Mouse (Mus musculus): ENCODE results near the gene 1600014C23Rik.

Gene 1600014C23Rik

DNA sequence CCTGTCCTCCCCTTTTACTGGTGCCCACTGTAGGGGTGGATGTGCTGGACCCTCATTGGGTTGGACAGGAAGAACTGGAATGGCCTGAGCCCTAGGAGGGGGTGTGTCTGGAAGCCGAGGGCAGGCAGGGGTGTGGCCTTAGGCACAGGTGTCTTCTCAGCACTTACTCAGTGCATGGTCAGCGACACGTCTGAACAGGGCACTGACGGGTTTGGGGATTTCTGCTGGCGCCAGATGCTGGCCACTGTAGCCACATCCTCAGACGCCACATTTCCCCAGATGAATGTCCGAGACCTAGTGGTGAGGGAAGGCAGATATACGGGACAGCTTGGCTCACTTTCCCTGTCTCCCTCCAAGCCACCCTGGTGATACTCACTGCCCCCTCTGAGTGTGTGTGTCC is 18.4 kb upstream of the 1600014C23Rik start:
- no peak for DNase-seq (ENCODE audit: low spot score)

DNA sequence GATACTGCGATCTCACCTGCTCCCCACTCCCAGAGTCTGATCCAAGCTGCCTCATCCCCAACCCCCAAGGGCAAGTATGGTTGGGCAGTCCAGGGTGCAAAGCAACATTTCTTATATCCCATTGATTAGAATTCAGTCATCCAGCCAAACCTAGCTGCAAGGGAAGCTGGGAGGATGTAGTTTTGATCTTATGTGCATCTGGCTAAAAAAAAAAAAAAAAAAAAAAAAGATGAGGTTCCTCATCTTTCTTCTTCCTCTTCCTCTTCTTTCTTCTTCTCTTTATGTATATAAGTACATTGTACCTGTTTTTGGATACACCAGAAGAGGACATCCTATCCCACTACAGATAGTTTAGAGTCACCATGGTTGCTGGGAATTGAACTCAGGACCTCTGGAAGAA is 17.7 kb upstream of the 1600014C23Rik start:
- no peak for DNase-seq (ENCODE audit: low spot score)

DNA sequence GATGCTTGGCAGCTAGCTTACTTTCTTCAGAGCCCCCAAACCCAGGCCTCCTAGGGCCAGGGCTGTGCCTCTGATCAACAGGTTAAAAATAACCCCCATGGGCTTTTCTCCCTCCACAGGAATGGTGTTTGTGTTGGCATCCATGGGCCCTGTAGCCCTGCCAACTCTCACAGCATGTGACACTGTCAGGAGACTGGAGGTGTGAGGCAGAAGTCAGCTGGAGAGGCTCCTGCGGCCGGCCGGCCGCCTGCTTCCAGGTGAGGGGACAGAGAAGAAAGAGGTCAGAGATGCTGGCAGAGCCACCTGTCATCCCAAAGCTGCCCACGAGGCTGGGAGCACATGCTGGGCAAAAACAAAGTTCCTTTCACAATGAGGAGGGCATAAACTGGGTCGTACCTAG is 15.5 kb upstream of the 1600014C23Rik start:
- DNase-seq (ENCODE audit: low spot score): no peak

DNA sequence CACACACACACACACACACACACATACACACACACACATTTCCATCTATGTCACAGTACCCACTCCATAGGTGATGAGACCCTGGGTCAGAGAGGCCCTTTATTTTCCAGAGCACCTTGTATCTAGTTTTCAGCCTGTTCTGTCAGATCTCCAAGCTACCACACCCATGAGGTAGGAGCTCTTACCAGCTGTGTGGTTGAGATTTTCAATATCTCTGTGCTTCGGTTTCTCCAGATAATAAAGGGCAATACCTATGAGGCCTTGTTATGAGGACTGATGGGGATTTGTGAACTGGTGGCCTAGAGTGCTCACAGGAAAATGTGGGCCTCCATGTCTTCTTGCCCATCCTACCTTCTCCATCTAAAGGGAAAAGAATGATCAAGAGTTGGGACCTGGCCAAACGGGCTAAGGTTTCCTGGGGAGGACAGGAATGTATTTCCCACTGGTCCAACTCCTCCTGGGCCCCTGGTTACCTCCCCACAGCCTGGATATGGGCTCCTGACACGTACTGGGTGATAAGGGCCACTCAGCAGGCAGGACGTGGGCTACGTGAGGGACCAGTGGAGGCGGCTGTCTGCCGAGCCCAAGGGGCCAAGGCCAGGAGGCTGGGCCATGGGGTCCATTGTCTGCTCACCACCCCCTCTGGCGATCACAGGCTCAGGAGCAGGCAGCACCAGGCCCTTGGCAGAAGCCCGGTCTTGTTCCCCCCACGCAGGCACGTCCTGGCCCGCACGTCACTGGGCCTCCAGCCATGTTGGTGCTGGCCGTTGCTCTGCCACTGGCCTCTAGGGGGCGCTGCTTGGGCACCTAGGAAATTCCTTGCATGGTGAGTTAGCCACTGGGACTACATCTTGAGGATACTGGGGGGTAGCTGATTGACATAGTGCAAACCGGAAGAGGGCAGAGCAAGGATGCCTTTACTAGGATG is 14.5 kb upstream of the 1600014C23Rik start:
- DNase-seq (ENCODE audit: low spot score): no peak

DNA sequence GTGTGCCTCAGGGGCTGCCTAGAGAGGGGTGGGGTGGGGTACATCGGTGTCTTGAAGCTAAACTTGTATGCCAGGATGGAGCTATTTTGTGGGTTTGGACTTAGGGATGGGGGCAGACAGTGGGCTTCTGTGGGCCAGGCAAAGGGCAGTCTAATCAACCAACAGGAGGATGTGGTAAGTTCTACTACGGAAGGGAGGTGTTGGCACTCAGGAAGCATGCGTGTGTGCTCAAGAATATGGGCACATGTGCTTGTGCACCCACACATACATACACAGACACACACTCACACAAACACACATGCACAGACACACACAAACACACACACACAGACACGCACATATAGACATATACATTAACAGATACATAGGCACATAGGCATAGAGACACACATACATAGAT is 13.6 kb upstream of the 1600014C23Rik start:
- no peak for DNase-seq (ENCODE audit: low spot score)

DNA sequence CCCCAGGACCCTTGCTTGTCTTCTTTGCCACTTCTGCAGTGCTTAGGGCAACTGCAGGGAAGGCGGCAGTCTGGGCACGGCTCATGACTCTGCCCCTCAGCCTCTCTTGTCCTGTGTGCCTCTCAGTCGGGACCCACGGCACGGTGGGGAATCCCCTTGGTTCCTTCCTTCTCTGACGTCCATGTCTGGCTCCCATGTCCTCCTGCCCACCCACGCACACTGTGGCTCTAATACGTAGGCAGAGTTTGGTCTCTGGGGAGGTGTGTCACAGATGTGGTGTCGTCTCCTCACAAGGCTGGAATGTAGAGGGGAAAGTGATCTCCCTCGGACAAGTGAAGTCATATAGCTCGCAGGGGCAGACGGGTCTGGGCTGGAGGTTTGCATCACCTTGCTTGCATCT is 13.1 kb upstream of the 1600014C23Rik start:
- DNase-seq (ENCODE audit: low spot score): no peak

DNA sequence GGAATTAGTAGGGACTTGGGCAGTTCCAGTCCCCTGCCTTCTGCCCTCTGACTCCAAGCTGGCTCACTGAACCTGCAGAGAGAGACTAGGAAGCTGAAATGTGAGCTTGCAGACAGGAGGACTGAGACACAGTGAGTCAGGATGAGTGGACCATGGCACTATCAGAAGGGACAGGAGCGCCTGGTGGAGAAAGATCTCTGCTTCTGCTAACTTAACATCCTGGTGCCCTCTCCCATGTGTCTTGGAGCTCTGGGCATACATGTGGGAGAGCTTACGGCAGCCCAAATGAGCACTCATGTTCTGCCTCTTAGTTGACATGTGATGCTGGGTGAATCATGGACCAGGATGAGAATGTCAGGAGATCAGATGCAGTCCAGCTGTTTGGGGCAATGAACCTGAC is 12.0 kb upstream of the 1600014C23Rik start:
- no peak for DNase-seq (ENCODE audit: low spot score)

DNA sequence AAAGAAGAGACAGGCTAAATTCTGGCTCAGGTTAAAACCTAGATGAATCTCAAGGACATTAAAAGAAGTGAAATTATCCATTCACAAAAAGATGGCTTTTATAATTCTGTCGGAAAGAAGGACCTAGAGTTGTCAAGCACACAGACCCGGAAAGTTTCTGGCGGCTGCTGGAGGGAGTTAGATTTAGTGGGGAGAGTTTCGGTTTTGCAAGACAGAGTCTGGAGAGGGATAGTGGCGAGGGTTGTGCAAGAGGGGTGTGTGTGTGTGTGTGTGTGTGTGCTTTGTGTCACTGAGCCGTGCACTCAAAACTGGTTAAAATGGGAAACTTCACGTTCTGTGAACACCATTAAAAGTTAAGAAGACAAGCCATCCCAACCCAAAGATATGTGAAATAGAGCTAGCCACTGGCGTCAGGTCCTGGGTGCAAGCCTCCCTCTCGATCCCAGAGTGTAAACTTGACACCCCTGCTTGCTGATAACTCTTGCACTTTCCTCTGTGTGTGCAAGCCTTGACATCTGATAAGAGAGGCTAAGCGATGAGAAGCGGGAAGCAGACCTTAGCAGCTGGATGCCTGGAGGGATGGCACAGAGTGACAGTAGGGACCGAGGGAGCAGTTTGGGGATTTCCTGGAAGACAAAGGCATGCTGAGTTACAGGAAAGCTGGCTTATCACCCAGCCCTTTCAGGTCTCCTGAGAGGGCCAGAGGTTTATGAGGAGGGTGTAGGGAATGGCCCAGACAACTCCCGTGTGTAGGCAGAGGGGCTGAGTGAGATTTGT is 8.9 kb upstream of the 1600014C23Rik start:
- no peak for DNase-seq (ENCODE audit: low spot score)

DNA sequence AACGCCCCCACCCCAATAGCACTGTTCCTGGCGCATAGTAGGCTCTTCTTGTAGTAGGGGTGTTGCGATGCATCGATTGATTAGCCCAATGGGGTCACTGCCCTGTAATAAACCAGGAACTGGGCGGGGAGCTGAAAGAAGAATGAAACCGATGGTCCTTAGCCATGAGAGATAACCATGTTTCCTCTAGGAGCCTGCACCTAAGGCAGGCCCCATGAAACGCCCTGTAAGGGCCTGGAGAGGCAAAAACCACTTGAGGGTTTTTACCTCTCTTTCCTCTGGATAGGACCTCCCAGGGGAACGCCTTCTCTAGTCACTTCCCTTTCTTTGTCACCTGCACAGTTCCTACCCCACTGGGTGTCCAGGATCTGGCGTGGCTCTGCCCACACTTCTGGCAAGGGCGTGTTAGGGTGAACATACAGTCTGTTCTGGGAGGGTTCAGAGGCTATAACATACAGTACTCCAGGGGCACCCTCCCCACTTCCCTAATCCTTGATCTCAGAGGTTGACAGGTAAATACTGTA is 3.5 kb upstream of the 1600014C23Rik start:
- peak; percentile 51 for DNase-seq (ENCODE audit: low spot score)

DNA sequence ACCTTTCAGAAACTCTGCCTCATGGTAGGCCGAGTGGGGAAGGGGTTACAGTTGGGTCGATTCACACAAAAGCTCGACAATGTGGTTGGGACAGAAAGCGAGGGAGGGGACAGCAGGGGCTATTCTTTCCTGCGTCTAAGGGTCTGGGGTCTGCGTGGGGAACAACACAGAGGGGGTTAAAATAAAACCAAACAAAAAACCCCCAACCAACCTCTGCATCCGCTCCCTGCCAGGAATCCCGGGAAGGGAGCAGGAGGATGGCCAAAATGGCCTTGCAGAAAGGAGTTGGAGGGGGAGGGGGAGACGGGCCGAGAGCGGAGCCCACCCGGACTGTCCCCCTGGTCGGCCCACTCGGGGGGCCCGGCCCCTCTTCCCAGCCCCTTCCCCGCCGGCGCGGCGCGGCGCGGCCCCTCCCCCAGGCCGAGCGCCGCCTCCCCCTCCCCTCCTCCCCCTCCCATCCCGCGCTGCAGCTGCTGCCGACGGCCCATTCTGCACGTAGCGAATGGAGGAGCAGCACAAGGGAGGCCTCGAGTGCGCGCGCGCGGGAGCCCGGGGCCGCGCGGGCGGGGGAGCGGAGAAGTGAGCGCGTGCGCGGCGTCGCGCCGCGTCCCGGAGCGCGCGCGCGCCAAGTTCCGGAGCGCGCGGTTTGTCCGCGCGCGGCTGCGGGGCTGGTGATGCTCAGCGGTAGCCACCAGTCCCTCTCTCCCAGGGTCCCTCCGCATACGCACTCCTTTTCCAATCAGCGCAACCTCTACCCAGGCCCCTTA is 2.9 kb upstream of the 1600014C23Rik start:
- DNase-seq (ENCODE audit: low spot score): peak; percentile 83

DNA sequence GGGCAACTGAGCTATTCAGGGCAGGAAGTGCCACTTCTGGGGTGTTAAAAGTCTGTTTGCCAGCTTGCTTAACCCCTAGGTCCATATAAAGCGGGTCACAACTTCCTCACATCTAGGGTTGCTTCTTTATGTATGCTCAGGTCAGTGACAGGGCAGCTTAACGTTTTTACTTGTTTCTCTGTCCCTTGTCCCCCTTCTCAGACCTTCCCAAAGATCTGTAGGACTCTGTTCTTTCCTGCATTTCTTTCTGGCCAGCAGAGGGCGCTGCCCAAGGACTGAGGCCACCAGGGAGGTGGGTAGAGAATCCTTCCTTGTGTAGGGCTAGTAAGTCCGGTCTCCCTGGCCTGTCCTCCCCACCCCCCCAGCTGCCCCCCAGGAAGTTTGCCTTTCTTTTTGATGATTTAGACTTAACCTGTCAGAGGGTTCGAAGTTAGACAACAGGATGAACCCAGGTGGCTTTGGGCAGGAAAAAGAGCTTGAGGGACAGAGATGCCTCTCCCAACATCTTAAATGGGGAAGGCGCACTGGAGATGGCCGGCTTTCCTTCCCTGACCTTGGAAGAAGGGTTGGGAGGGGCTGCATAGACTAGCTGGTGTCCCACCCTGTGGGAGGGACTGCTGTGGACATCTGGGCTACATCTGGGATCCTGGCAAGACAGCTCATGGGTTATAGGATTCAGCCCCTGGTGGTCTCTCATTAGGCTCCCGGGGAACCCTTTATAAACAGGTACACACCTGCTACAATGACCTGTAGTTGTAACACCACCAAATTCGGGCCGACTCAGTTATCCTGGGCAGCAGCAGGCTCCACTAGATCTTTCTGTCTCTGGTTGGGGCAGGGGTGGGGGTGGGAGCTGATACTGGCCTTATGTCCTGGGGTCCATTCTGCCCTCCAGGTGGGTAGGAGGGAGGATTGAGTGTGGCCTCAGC is 2.0 kb upstream of the 1600014C23Rik start:
- DNase-seq (ENCODE audit: low spot score): peak; percentile 92

DNA sequence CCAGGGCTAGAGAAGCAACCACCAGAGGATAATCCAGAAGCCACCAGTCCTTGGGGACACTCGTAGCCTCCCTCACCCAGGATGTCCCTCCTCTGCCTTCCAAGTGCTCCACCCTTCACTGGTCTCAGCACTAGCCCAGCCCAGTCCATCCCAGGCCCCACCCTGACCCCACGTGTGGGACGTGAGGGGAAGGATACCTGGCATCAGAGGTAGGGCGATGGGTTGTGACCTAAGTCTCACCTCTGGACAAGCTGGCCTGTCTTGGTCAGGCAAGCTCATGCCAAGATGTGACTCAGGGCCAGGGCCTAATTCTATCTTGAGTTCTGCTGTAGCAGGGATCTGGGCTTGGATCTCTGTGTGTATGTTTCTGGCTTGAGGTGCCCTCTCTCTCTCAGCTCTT is 1.2 kb upstream of the 1600014C23Rik start:
- peak; percentile 84 for DNase-seq (ENCODE audit: low spot score)

DNA sequence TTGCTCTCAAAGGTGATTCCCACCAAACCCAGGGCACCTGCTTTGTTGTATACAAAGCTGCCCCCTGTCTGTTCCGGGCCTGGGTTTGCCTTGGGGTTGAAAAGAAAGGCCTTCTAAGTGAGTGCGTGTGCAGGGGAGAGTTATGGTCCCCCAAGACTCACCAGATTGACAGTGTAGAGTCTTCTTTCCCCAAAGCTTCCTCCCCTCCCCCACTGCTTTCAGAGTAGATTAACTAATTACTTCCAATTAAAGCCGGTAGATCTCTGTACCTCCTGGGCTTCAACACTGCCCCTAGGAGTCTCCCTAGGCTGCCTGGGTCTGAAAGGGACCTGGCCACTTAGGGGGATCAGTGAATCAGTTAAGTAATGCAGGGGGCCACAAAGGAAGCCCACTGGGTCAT is 689 bp upstream of the 1600014C23Rik start:
- peak; percentile 53 for DNase-seq (ENCODE audit: low spot score)

DNA sequence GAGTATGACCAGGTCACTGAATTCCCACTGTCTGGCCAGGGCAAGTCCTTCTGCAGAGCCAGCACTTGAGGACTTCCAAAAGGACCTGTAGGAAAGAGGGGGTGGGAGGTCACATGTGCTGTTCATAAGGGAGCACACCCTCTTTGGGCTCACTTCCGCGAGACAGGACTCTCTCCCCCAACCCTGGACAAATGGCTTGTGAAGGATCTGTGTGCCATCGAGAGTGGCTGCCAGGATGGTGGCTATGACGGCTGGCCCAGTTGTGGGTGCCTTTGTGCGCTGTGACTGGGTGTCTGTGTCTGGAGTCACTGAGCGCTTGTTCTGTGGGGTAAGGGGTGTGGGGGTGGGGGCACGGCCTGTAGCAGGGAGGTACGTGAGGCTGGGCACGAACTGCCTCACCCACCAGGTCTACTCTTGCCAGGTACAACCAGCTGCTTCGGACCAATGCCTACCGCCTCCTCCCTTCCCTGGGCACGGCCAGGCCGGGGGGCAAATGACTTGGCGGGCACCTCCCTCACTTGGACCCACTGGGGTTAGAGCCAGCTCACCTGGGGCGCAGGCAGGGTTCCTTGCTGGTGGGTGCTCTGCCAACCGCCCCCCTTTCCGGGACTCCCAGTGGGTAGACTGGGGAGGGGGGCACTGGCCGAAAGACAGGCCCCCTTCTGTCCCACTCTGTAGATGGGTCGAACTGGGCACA is 458 bp downstream of the 1600014C23Rik start:
- DNase-seq (ENCODE audit: low spot score): peak; percentile 46

DNA sequence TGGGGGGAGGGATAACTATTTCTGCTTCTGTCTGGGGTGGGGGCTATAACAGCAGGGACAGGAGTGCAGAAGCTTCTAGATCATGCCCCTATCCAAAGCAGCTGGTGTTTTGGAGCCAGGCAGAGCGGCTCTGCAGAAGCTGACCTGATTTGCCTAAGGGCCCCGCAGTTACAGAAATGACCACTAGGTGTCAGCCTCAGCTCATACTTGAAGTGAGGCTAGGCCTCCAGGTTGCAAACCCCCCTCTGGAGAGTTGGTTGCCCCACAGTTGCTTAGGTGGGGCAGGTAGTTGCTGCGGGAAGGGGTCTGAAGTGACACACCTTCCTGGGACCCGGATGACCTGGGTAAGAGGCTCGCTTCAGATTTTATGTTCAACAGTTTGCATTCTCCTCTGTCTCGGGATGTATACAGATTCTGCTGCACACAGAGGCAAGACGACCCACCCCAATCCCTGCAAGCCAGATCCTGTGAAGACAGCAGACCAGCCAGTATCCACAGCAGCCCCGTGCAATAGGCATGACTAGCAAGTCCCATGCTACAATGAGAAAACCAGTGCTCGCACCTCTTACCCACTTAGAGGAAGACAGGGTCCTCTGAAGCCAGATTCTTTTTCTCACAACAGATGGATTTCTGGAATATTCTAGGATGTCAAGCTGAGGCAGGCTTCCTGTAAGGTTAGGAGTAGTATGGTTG is 2.3 kb downstream of the 1600014C23Rik start:
- peak; percentile 91 for DNase-seq (ENCODE audit: low spot score)

DNA sequence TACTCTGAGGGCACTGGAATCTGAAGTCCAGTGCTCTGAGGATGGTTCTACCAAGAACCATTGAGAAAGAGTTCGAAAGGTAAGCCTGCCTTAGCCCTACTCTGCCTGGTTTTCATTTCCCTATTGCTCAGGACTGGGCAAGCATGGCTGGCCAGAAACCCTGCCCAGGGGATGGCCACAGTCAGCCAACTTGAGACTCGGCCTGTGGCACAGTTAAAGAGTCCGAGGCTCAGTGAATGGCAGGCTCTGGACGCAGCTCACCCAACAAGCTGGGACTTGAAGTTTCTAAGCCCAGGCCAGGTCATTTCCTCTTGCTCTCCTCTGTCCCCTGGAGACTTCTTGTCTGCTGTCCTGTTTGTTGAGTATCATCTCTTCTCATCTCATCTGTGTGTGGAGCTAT is 2.9 kb downstream of the 1600014C23Rik start:
- DNase-seq (ENCODE audit: low spot score): no peak

DNA sequence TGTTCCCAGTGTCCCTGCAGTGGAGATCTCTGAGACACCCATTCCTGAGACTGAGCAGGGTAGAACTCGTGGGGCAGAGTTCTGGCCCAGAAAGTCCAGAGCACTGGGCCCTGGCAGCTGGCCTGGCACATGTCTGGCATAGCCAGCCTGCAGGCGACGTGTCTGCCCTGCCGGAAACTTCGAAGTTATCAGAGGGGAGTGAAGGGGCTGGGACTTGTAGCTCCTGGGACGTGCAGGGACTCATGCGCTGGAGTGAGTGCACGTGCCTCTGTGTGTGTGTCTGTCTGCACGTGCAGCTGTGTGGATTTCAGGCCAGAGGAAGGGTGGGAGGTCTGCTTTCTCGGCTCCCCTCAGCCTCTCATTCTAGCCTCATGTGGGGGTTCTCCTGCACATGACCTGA is 4.3 kb downstream of the 1600014C23Rik start:
- DNase-seq (ENCODE audit: low spot score): no peak

DNA sequence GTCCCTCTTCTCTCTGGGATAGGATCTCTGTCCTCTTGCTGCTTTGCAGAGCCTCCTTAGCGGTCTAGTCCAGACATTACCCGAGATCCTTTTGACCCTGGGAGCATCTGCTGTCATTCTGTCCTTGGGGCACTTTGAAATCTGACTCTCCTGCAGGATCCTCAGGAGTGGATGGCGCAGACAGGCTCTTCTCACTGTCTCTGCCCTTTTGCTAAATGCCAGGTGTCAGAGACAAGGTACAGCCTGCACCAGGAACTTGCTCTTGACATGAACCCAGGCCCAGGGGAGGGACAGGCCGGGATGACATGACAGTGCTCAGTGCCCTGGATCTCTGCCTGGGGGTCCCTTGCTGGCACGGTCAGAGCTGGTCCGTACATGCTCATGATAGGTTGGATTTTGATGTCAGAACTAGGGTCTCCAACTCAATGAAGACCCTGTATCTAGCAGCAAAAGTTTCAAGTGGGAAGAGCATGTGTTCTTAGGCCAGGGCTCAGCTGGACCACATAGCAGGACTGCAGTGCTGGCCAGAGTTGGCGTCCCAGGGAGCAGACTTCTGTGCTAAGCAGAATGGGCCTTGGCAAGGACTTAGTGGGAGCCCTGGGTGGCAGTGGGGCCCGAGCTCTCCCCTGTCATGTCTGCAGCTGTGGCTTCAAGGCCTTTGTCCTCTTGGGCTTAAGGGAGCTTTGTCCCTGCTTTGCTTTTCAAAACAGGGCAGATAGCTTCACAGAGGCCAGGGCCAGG is 5.5 kb downstream of the 1600014C23Rik start:
- no peak for DNase-seq (ENCODE audit: low spot score)

DNA sequence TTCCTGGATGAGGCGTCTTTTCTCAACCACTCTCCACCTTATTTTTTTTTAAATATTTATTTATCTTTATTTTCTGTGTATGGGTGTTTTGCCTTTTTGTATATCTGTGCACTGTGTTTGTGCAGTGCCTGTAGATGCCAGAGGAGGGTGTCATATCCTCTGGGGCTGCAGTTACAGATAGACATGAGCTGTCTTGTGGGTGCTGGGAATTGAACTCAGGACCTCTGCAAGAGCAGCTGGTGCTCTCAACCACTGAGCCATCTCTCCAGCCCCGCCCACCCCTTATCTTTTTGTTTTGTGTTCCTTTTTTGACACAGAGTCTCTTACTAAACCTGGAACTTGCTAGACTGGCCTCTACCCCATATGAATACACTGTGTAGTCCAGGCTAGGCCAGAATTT is 6.2 kb downstream of the 1600014C23Rik start:
- no peak for DNase-seq (ENCODE audit: low spot score)

Measured in MN1 (cell line).